Mouse (Mus musculus) E14TG2a.4 (cell line): ENCODE results near the gene Cux1.

Experiments
- CTCF ChIP-seq: conservative IDR thresholded peaks from 2 replicates; pipeline ENCODE4 v1.5.1; 2014; ENCODE audit warnings: low read length
- POU5F1 ChIP-seq: IDR thresholded peaks from 2 replicates; pipeline ENCODE4 v1.6.1; 2014; ENCODE audit warnings: low read length, borderline replicate concordance

DNA sequence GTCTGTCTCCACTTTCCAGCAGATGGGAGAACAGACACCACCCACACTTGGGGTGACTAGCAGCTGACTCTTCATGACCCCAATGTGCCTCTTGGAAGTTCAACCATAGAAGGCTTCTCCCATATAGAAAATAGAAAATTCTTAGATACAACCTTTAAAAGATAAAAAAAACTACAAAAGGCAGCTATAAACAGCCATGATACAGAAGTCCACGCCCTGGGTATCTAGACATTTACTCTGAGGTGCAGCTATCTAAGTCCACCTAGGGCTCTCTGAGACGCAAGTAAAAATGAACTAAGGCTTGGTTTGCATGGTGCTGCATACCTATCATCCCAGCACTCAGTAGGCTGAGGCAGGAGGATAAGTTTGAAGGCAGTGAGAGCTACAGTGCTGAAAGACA lies 144.3 kb downstream of the Cux1 start:
- TF ChIP-seq CTCF (no peak), POU5F1 (no peak)
